Mouse (Mus musculus) heart, postnatal 0 days (tissue): ENCODE measurements around the gene Dhdds. TPM values are rescaled to one million over a fixed set of nuclear protein-coding genes. Genes with fewer than 3 reads are reported as not detected.

Source experiments
- ATAC-seq: fragments of 200-750 bp; cut with Nextera tagmentation; 2 replicates; pipeline ENCODE4 v1.8.0; 2017; ENCODE audit warnings: low read depth, moderate number of reproducible peaks, moderate library complexity; ENCODE audit not compliant: insufficient read depth
- DNase-seq: peaks from one replicate; pipeline ENCODE4 v3.0.0-alpha.2; 2016; ENCODE audit warnings: low spot score
- H3K27ac ChIP-seq: fragments of 300-500 bp; sonication (generic); 2 replicates; pipeline ENCODE4 v1.5.1; 2014; ENCODE audit warnings: low read depth, mild to moderate bottlenecking
- H3K27me3 ChIP-seq: fragments of 300-500 bp; sonication (generic); 2 replicates; pipeline ENCODE4 v1.6.1; 2014; ENCODE audit warnings: low read length, mixed read lengths; ENCODE audit not compliant: control insufficient read depth, insufficient read depth
- H3K36me3 ChIP-seq: fragments of 300-500 bp; sonication (generic); replicated peaks from 2 replicates; pipeline ENCODE4 v1.6.1; 2014; ENCODE audit warnings: low read length, mixed read lengths; ENCODE audit not compliant: control insufficient read depth, insufficient read depth
- H3K4me1 ChIP-seq: fragments of 300-500 bp; sonication (generic); 2 replicates; pipeline ENCODE4 v1.6.1; 2014; ENCODE audit warnings: antibody characterized with exemption; ENCODE audit not compliant: control insufficient read depth, insufficient read depth
- H3K4me2 ChIP-seq: fragments of 300-500 bp; sonication (generic); 2 replicates; pipeline ENCODE4 v1.6.1; 2014; ENCODE audit warnings: low read depth, mild to moderate bottlenecking, low read length, moderate library complexity
- H3K4me3 ChIP-seq: fragments of 300-500 bp; sonication (generic); 2 replicates; pipeline ENCODE4 v1.5.1; 2014; ENCODE audit warnings: low read depth, low read length
- H3K9ac ChIP-seq: fragments of 300-500 bp; sonication (generic); replicated peaks from 2 replicates; pipeline ENCODE4 v1.6.1; 2014; ENCODE audit warnings: low read depth, low read length, mixed read lengths
- H3K9me3 ChIP-seq: fragments of 300-500 bp; sonication (generic); replicated peaks from 2 replicates; pipeline ENCODE4 v1.6.1; 2016; ENCODE audit warnings: low read length; ENCODE audit not compliant: control insufficient read depth
- CTCF ChIP-seq: IDR thresholded peaks from 2 replicates; pipeline ENCODE4 v1.5.1; 2016; ENCODE audit warnings: antibody characterized with exemption, control low read depth, low read depth
- EP300 ChIP-seq: IDR thresholded peaks from 2 replicates; pipeline ENCODE4 v1.6.1; 2016; ENCODE audit warnings: antibody characterized with exemption, low read depth
- WGBS: fragments of 180-500 bp; shearing (Covaris S2); extraction: QIAGEN DNeasy Blood & Tissue Kit; methylation state at CpG from one replicate; pipeline ENCODE4 v1.1.7; 2014; 5-methylcytosine and 5-hydroxymethylcytosine counted together
- polyA plus RNA-seq: library from polyadenylated mRNA; unstranded; fragments of >200 nt; fragmentation: Nextera tagmentation; extraction: Ambion mirVana; gene quantifications from 2 replicates; pipeline ENCODE4 v1.2.1, GENCODE M21; 2015
- total RNA-seq: library from RNA; depleted of rRNA; stranded (reverse); fragments of >200 nt; gene quantifications from 2 replicates; pipeline ENCODE4 v1.2.3, GENCODE M21; 2014; ENCODE audit warnings: low replicate concordance; rRNA removed

The Dhdds gene
- total RNA-seq: 38.4 and 39.8 TPM in 2 replicates
- 25.8 and 28.5 TPM in 2 replicates for polyA plus RNA-seq

- H3K27ac ChIP-seq: peak within 1 kb of the TSS; percentile 52
- peak within 1 kb of the TSS; percentile 67 for H3K4me3 ChIP-seq
- peaks cover 8% of the 10 kb centered on the region for H3K4me1 ChIP-seq
- no peaks in the 10 kb centered on the region for H3K27me3 ChIP-seq
- H3K9ac ChIP-seq: peak within 1 kb of the TSS; percentile 68
- peak; percentile 97 for DNase-seq
- TF ChIP-seq CTCF (no peak), EP300 (no peak)
- peaks cover 16% of the 10 kb centered on the region for H3K36me3 ChIP-seq
- peak; percentile 99 for ATAC-seq
- no peaks in the 10 kb centered on the region for H3K9me3 ChIP-seq
- 1% methylated on average over 49 of the region's 49 CpGs for WGBS
- H3K4me2 ChIP-seq: peak within 1 kb of the TSS; percentile 90
These were observed at the start of gene Dhdds for GRCm38 (mm10) chr4:134000466-134001438. Gene Dhdds, minus strand, starts transcription at chr4:134000918.

- peaks cover 5% of the 10 kb centered on the region for H3K4me1 ChIP-seq
- no peak overlapping the region for H3K9ac ChIP-seq
- H3K4me3 ChIP-seq: no peak overlapping the region
- no peaks in the 10 kb centered on the region for H3K36me3 ChIP-seq
- no peak for ATAC-seq
- H3K4me2 ChIP-seq: no peak overlapping the region
- H3K27ac ChIP-seq: no peak overlapping the region
- no peaks in the 10 kb centered on the region for H3K9me3 ChIP-seq
- no peaks in the 10 kb centered on the region for H3K27me3 ChIP-seq
- DNase-seq: no peak
- WGBS: 36% methylated on average over 5 of the region's 5 CpGs
- TF ChIP-seq EP300: no peak
These were observed 46.9 kb upstream of the Dhdds start for GRCm38 (mm10) chr4:134047648-134048047.

DNA sequence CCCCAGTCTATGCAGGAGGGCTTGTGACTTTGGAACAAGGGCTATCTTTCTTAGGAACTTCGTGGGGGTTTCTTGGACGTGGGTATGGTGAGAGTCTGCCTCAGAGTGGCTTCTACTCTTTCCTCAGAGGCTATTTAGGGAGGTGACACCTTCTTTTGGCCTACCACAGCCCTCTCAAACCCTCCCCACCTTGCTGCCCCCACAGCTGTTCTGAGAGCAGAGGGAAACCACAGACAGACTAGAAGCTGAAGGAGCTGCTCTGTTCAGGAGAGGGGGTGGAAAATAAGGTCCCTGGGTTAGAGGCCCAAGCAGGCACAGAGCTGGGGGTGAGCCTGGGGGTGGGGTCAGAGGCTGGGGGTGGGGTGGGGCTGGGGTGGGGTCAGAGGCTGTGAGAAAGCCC lies 42.3 kb upstream of the Dhdds start:
- DNase-seq: no peak
- Histone ChIP-seq H3K27me3 (no peaks in the 10 kb centered on the region), H3K27ac (no peak overlapping the region), H3K36me3 (no peaks in the 10 kb centered on the region), H3K4me3 (no peak overlapping the region), H3K9me3 (no peaks in the 10 kb centered on the region), H3K9ac (no peak overlapping the region), H3K4me1 (no peaks in the 10 kb centered on the region), H3K4me2 (no peak overlapping the region)
- WGBS: 39% methylated on average over 2 of the region's 2 CpGs
- no peak for TF ChIP-seq EP300
- TF ChIP-seq CTCF: no peak
- ATAC-seq: no peak

GRCm38 (mm10) chr4:134041317-134042123 lies 40.8 kb upstream of the Dhdds start:
- no peak overlapping the region for H3K4me3 ChIP-seq
- ATAC-seq (no peak; the same call in 1 of the 2 replicates), DNase-seq (peak; percentile 14)
- H3K27me3 ChIP-seq: no peaks in the 10 kb centered on the region
- no peak for TF ChIP-seq EP300
- no peak for TF ChIP-seq CTCF
- no peak overlapping the region for H3K9ac ChIP-seq
- H3K4me2 ChIP-seq: no peak overlapping the region
- no peaks in the 10 kb centered on the region for H3K36me3 ChIP-seq
- H3K4me1 ChIP-seq: no peaks in the 10 kb centered on the region
- 33% methylated on average over 9 of the region's 9 CpGs for WGBS
- no peak overlapping the region for H3K27ac ChIP-seq
- no peaks in the 10 kb centered on the region for H3K9me3 ChIP-seq

DNA sequence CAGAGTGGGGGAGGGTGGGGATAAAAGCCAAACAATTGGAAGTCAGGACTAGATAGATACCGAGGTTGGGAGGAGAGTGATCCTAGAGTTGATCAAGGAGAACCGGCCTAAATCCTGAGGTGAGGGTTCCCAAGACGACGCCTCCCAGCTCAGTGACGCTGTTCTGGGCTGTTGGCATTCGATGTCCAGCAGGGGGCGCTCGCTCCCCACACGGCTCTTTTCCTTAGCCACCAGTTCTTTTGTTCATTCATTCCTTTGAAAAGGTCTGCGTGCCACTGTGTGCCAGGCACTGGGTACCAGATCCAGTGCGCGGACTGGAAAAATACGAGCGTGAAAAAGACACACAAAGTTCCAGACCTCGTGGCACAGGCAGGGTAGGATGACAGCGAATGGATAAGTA lies 35.2 kb upstream of the Dhdds start:
- Histone ChIP-seq H3K27ac (no peak overlapping the region), H3K4me1 (no peaks in the 10 kb centered on the region), H3K9ac (no peak overlapping the region), H3K36me3 (no peaks in the 10 kb centered on the region), H3K27me3 (no peaks in the 10 kb centered on the region), H3K4me3 (no peak overlapping the region), H3K9me3 (no peaks in the 10 kb centered on the region), H3K4me2 (no peak overlapping the region)
- DNase-seq: peak; percentile 61
- TF ChIP-seq EP300: no peak
- TF ChIP-seq CTCF: peak; percentile 90
- ATAC-seq: no peak
- 4% methylated on average over 16 of the region's 16 CpGs for WGBS
